Mouse (Mus musculus): Measurements from ENCODE around the gene Col23a1.

Col23a1 gene

DNA sequence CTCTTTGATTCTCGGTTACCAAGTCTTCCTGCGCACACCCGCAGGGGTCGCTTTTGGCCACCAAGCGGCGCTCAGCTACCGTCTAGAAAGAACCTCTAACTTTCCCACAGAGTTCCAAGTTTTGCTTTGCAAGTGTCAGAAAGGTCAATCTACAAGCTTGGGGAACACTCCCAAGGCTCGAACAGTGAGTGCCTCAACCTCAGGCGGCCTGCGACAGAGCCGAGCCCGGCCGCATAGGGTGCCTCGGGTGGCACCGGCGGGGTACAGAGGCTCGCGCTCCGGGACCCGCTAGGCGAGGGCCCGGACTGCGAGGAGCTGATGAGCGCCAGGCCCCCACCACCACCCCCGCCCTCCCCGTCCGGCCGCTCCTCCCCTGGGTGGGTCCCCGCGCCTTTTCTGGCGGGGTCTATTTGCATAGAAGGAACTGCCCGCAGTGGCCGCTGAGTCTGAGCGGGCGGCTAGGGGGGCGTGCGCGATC is at the start of gene Col23a1:
TSS of gene Col23a1 (plus strand) at position 357 of the 478 bp plus-strand sequence.
- DNase-seq = peak; percentile 85

DNA sequence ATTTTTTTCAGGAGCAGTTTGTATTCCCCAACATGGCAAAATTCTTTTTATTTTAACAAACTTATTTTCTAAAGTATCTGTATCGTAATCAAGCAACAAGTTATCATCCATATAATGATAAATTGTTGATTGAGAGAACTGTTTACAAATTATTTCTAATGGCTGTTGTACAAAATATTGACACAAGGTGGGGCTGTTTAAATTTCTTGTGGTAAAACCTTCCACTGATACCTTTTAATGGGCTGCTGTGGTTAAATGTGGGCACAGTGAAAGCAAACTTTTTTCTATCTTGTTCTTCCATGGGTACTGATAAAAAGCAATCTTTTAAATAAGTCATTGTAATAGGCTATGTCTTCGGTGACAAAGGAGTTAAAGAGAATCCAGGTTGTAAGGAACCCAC is 46.8 kb upstream of the Col23a1 start:
- no peak for DNase-seq

DNA sequence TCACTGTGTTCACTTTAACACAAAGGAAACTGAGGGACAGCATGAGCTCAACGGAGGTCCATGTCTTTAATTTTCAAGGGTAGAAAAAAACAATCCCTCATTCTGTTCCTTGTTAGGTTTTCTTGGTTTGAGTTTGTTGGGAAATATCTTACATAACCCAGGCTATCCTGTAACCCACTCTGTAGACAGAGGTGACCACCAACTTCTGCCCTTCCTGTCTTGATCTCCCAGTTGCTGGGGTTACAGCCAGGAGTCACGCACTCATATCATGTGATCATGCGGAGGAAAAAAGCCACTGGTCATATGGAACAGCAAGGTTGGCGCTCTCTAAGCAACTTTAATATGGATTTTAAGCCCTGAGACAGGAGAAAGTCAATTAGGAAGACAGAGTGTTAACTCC is 32.7 kb upstream of the Col23a1 start:
- no peak for DNase-seq

DNA sequence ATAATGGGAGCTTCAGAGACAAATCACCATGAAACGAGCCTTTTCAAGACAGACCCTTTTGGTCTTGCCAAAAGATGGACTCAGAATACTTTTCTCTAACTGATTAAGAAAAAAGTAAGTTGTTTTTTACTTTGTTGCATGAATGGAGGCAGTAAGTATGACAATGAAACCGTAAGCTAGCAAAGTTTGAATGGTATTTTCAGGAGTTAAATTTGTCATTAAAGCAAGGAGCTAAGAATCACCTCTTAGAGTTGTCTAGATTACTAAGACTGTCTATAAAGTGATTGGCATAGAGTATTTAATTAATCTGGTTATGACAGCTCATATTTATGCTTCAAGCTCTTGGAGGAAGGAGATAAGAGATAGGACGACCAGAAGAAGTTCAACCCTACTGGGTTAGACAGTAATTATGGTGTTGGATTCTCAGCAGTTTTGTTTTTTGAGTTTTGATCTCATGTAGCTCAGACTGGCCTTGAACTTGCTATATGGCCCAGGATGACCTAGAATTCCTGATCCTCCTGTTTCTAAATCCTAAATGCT is 28.0 kb upstream of the Col23a1 start, which contains the start of gene Clk4:
TSS of gene Clk4 (plus strand) at position 51 of the 540 bp plus-strand sequence.
- no peak for DNase-seq

DNA sequence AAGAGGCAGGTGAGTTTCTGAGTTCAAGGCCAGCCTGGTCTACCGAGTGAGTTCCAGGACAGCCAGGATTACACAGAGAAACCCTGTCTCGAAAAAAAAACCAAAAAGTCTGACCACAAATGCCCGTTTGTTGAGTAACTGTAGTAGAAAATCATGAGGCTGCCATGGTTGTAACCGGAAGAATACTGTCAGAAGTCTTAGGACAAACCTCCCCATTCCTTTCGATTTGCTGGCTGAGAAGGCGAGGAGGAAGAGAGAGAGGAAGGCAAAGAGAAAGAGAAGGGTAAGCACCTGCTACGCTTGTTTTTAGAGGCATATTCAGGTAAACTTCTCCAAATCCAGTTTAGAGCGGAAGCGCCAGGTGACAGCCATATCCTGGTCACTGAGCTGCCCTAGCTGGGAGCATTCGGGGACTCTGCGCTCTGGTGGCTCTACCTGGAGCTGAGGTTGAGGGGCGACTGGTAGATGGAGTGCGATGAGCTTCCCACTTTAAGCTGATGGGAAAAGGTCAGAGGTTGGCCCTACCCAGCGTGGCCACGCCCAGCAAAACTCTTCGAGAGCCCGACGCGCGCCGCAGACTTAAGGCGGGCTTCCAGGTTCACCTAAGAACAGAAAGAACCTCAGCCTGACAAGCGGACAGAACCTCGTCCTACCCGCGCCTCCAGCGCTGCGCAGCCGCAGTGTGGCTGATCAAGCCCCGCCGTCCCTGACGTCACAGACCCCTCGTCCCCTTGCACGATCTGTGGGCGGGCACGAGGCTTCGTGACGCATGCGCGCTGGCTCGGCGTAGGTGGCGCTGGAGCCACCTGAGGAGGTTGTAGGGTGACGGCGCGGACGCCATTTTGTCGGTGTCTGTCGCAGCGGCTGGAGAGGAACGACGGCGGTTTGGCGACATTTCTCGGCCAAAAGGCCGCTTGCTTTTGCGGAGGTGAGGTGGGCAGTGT is 27.1 kb upstream of the Col23a1 start, which contains the start of gene BC049762:
TSS of gene BC049762 (minus strand) at position 705 of the 944 bp plus-strand sequence.
- peak; percentile 99 for DNase-seq

DNA sequence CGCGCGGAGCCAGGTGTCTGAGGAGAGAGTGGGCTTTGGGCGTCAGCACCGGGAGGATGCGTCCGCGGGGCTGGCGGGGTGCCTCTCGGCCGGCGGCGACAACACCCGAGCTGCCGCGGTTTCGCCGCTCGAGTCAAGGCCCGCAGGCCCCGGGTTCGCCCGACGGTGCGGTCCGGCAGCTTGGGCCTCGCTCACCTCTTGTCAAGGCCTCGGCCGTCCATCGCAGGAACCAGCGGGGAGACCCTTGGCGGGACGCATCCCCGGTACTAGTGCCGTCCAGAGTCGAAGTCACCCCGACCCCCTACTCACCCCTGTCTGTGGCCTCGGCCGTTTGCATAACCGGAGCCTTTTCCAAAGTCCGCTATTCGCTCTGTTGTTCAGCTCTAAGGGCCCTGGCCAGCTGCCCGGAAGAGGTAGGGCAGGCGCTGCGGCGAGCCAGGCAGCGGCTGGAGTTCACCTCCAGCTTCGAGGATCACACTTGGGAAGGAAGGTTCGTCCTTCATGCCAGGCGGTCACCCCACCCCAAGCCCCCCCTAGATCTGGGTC is 26.4 kb upstream of the Col23a1 start:
- DNase-seq = peak; percentile 90

DNA sequence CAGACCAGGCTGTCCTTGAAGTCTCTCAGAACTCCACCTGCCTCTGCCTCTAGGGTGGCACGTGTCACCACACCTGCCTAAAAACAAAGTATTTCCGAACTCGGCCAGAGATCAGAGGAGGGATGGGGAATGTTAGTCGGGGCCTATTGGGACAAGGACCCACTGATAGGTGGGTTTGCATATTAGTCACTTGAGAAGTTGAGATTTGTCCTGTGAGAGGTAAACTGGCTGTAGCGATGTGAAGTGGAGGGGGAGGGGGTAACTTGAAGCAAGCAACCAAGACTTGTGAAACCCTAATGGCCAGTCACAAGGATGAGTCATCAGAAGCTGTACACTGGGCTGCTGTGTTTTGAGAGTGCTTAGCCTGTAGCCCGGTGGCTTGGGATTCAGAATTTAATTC is 25.4 kb upstream of the Col23a1 start:
- peak; percentile 33 for DNase-seq

DNA sequence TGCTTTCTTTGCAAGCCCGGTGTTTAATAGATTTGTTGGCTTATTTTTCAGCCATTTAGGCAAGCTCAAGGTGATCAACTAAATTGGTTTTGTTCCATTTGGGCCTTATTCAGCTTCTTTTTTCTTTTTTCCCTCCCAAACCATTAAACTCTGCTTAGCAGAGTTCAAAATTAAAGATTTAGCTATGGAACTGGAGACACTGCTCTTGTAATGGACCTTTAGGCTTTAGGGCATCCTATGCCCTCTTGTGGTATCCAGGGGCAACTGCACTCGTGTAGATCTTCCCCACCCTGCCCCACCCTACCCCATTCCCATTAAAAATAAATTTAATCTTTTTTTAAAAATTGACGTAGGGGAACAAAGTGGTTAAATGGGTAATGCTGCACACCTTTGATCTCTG is 24.4 kb upstream of the Col23a1 start:
- DNase-seq = peak; percentile 38

DNA sequence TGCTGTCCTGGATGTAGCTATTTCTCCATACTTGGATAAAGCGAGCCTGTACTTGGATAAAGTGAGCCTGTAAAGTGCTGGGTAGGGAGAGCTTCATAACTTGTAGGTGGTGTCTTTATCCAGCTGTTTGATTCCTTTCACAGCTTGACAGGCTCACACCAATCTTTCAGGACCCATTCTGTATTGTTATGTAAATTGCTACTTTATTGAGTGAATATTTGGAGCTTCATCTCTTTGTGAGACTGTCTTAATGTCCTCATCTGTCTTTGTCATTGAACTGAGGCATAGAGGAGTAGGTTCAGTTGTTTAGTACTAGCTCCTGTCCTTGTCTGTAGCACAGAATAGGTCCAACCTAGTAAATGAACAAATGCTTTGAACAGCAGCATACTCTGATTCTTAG is 15.3 kb upstream of the Col23a1 start:
- DNase-seq = no peak

DNA sequence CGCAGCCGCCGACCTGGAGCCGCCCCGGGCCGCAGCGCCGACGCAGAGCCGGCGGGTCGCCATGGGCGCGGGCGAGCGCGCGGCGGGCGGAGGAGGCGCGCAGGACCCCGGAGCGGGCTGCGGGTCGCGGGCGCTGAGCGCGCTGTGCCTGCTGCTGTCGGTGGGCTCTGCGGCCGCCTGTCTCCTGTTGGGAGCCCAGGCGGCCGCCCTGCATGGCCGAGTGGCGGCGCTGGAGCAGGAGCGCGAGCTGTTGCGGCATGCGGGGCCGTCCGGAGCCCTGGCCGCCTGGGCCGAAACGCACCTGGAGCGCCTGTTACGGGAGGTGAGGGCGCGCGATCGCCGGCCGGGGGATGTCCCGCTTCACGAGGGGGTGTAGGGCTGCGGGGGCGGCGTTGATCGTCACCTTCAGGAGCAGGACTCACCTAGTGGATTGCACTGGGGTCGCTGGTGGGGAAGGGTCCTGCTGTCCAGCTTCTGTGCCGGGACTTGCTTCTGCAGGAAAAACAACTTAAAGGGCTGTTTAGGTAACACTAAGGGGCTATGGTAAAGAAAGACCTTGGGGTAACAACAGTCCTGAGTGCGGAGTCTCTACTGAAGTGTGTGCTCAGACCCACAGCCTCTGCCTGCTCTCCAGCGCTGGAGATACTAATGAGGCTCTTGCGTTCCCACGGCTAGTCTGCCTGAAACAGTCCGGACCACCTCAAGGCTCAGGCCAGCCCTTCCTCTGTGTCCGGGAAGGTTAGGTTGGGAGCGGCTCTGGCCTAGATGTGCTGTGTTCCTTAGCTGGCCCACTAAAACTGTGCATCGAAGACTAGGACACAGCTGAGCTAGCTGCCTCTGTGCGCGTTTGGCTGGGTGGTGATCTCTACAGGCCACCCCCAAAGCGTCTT is 591 bp downstream of the Col23a1 start:
- DNase-seq = peak; percentile 65

DNA sequence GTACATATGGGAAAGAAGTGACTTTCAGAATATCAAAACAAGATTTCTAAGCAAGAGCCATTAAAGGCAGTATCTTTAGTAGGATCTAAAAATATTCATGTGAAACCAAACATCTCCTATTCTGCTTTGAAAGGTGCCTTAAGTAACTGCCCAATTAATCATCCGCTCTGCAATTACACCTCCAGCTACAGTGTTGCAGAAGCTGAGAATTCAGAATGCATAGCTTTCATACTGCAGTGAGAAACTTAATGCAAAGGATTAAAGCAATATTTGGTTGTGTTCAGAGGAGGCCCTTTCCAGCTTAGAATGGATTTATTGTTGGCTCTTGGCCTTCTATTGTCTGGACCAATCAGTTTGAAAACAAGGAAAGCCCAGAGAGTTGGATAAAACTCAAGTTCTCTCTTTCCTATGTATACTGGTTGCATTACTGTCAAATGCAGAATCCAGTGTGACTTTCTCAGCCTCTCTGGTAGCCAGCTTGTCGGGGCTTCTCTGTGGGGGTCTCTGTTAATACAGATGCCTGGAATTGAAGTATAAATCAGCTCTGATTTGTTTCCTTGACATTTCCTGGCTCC is 4.3 kb downstream of the Col23a1 start:
- DNase-seq = no peak

DNA sequence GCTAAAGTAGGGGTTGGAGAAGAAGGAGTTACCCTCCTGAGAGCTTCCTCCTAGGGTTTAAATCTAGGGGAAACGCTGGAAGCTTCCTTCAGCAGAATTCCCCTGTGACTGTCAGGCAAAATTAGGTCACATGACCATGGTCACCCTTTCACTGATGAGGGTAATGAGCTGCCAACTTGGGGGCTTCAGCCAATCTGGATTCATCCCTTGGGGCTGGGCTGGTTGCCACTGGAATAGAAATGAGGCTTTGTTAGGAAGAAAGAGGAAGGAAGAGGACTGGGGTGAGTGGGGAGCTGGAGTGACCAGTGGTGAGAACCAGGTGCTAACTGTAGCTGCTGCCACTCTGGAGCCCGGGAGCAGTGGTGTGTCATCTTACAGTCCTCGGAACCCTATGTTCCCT is 6.0 kb downstream of the Col23a1 start:
- no peak for DNase-seq

DNA sequence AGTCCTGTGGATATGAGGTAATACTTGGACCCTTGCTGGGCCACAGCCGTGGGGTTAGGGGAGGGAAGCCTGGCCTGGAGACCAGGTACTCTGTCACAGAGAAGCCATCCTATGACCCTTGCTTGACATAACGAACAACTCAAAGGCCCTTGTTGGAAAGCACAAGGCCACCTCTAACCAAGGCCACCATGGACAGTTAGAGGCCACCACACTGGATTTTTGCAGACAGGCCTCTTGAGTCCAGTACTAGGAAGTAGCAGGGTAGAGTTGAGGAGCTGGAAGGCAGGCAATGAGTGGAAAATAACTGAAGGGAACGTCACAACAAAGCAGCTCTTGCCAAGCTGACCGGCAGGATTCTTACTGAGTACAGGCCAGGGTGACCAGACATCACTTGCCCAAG is 9.0 kb downstream of the Col23a1 start:
- DNase-seq = no peak

DNA sequence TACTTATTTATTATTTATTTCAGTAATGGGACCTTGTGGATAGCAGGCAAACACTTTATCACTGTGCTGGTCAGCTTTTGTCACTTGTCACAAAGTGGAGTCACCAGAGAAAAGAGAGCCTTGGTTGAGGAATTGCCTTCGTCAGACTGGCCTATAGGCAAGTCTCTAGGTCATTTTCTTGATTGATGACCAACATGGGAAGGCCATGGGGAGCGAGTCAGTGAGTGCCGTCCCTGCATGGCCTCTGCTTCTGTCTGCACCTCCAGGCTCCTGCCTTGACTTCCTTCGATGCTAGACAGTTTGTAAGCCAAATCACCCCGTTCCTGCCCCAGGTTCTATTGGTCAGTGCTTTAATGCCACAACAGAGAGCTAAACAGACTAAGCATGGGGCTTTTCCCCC is 12.7 kb downstream of the Col23a1 start:
- no peak for DNase-seq

DNA sequence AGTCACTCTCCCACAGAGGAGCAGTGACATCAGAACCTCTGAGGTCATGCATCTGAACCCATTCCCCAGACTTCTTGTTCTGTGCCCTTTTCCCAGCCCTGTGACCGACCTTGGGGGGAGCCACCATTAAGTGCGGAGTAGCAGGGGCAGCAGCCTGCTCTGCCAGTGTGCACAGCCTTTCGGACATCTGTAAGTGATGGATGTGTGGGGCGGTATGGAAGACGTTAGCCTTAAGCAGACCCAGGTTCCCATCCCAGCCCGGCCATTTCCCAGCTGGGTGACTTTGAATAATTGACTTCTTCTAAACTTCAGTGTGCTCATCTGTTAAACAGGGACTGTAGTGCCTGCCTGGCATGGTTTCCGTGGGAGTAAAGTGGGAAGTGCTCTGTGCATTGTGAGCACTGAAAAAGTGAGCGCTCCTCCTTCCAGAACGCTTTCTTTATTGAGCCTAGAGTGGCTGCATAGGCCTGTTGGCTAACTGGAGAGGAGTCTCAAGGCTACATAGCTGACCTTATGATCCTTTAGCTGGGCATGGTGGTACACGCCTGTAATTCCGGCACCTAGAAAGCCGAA is 14.3 kb downstream of the Col23a1 start:
- DNase-seq = no peak

DNA sequence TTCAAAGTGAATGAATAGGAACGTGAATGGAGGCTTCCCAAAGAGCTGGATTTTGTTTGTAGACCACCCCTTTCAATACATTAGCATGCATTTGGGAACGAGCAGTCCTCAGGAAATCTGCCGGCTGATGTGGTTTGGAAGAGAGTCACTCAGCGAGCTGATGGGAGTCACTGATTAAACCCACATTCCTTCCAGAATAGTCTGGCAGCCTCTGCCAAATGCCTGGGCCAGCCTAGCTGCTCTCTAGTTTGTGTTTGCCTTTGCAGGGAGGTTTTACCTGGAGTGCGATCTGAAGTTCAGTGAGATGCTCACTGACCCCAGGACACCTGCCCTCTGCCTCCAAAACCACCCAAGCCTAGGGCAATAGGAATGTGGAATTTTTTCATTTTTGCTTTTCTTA is 18.6 kb downstream of the Col23a1 start:
- peak; percentile 63 for DNase-seq

DNA sequence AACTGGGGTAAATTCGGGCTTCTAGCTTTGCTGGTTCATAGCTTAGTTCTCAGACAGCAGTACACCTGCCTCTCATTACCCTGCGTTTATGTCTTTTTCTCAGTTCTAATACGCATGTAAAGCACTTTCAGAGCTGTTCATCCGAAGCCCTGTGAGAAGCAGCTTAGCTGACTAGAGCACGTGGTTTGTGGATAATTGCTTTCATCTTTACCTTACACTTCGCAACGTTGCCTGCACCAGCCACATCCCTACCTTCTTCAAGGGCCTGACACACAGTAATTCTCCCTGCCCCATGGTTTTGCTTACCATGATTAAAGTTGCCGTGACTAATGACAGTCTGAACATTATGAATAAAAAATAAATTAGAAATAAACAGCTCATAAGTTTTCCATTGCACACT is 22.1 kb downstream of the Col23a1 start:
- no peak for DNase-seq

DNA sequence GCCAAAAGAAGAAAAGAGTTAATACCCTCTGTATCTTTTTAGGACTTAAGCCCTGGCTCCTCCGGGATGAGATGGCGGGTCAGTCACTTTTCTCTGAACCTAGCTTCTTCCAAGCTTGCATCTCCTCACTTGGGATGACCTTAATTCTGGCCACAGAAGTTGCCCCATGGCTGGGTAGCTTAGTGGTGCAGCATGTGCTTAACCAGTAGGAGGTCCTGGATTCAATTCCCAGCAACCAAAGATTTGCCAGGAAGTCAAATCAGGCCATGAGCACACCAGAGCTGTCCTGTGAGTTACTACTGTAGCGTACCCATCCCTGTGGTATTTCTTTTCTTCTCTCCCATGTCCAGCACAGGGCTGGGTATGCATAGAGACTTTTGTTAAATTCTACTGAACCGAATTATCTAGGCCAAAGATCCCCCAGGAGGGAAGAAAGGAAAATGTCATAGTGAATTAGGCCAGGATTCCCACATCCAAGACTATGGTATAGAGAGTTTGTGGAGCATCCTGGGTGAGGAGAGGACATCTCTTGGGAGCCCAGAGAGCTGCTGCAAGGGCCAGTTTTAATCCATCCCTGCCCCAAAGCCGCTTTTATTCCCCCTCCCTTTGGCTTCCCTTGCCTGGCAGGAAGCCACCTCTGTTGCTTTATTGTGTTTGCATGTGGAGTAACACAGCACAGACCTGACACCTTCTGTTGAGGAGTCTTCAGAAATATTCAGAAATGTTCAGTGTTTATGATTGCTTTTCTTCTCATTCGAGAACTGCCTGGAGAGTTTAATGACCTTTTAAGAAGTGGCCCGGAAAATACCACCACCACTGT is 26.5 kb downstream of the Col23a1 start:
- DNase-seq = no peak

DNA sequence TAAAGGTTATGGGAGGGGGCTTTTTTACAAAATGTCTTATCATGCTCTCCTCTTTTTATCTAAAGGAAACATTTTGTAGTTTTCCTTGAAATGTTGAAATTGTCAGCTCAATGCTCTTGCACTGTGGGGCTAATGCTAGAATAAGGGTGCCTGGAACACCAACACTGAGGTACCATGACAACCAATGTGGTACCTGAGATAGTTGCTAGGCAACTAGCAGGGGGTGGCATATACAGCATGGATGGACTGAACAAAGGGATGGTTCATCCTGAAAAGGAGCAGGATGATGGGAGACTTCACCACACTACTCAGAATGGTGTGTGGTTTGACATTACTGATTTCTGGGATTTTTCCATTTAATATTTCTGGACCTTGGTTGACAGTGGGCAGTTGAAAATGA is 30.9 kb downstream of the Col23a1 start:
- DNase-seq = no peak

DNA sequence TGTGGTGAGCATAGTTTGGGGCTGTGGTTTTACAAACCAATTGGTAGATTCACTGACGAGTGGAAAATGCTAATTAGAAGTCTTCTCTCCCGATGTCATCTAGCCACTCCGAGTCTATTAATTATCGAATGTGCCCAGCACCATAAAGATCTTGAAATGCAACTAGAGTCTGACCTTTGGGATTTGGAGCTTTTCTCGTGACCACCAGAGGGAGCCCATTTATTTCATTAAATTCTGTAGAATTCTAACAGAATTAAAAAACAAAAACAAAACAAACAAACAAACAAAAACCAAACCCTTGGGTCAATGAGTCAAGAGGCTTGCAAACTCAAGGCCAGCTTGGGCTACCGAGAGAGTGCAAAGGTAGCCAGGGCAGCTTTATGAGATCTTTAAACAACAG is 37.2 kb downstream of the Col23a1 start:
- peak; percentile 14 for DNase-seq

DNA sequence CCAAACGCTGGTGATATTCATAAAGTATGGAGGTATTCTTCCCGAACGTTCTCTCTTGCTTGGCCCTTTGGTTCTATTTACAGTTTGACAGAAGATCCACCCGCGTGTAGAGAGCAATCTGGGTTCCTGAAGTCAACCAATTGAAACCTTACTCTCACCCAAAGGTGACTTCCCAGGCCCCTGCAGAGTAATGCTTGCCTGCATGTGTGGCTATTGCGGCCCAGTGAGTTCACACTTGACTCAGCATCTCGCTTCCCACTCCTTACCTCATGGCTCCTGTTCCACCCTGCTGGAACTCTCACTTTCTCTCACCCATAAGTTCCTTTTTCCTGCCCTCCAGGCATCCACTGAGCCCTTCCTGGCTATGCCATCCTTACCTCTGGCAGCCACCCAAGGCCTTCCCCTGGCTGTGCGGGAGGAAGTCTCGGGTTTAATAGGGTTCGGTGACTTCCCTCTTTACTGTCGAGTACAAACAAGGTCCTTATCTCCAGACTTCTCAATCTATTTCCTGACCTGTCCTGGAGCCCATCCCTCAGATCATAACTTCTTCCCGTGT is 38.7 kb downstream of the Col23a1 start:
- DNase-seq = peak; percentile 12

Data from kidney, postnatal 14 days (tissue).